Mouse (Mus musculus) C2C12 (cell line): Measurements from ENCODE around the gene Bmi1.

Experiments
- CTCF ChIP-seq: IDR thresholded peaks from one replicate; pipeline ENCODE4 v1.5.1; 2011; ENCODE audit not compliant: control insufficient read depth, insufficient read depth, insufficient read length
- USF1 ChIP-seq: IDR thresholded peaks from one replicate; pipeline ENCODE4 v1.6.1; 2011; ENCODE audit warnings: low read depth, mild to moderate bottlenecking, control low read depth, moderate library complexity

GRCm38 (mm10) chr2:18677631-18678471 is 1.0 kb downstream of the Bmi1 start:
- TF ChIP-seq CTCF (no peak), USF1 (no peak)
